Mouse (Mus musculus) embryonic facial prominence, embryonic 10.5 days (tissue): ENCODE data around the gene Cadm1. TPM values are rescaled to one million over a fixed set of nuclear protein-coding genes. Genes with fewer than 3 reads are reported as not detected.

Experiments used
- DNase-seq: peaks from one replicate; pipeline ENCODE4 v3.0.0-alpha.2; 2017; ENCODE audit warnings: low spot score
- H3K27ac ChIP-seq: fragments of 300-500 bp; sonication (generic); replicated peaks from 2 replicates; pipeline ENCODE4 v1.5.1; 2016; ENCODE audit warnings: mild to moderate bottlenecking
- H3K27me3 ChIP-seq: fragments of 300-500 bp; sonication (generic); replicated peaks from 2 replicates; pipeline ENCODE4 v1.6.1; 2016; ENCODE audit warnings: low read depth, mild to moderate bottlenecking; ENCODE audit not compliant: poor library complexity, severe bottlenecking
- H3K36me3 ChIP-seq: fragments of 300-500 bp; sonication (generic); replicated peaks from 2 replicates; pipeline ENCODE4 v1.6.1; 2016; ENCODE audit warnings: mild to moderate bottlenecking, moderate library complexity
- H3K4me1 ChIP-seq: fragments of 300-500 bp; sonication (generic); 2 replicates; pipeline ENCODE4 v1.6.1; 2016
- H3K4me3 ChIP-seq: fragments of 300-500 bp; sonication (generic); 2 replicates; pipeline ENCODE4 v1.5.1; 2016; ENCODE audit warnings: mild to moderate bottlenecking, moderate library complexity
- H3K9me3 ChIP-seq: fragments of 300-500 bp; sonication (generic); 2 replicates; pipeline ENCODE4 v1.6.1; 2016; ENCODE audit warnings: mild to moderate bottlenecking
- WGBS: fragments of 180-500 bp; shearing (Covaris S2); methylation state at CpG from one replicate; pipeline ENCODE4 v1.1.7; 2016; 5-methylcytosine and 5-hydroxymethylcytosine counted together
- polyA plus RNA-seq: library from polyadenylated mRNA; unstranded; fragments of >200 nt; fragmentation: Nextera tagmentation; extraction: Ambion mirVana; gene quantifications from 2 replicates; pipeline ENCODE4 v1.2.1, GENCODE M21; 2016

Cadm1 gene
- polyA plus RNA-seq, 1 experiment from 2014 or later: 120 TPM

DNA sequence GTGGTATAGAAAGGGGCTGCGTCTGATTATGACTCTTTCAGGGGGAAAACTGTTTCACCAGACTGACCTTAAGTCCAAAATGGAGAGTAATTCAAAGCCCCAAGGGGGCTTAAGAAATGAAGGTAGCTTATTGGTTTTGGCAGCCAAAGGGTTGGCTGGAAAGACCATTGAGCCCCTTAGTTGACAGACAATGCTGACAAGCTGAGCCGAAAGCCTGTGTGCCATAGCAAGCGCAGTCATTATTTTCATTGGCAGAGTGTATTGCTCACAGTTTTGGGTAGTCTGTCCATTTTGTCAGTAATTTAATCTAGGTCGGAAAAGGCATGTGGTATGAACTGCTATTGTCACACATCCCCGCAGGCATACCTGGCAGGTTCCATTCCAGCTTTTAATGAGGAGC, 56.2 kb downstream of the Cadm1 start:
- no peak for DNase-seq
- no peak overlapping the region for H3K27ac ChIP-seq
- no peaks in the 10 kb centered on the region for H3K9me3 ChIP-seq
- WGBS: 68% methylated on average over 5 of the region's 5 CpGs
- no peaks in the 10 kb centered on the region for H3K36me3 ChIP-seq
- H3K4me1 ChIP-seq: peaks cover 30% of the 10 kb centered on the region
- H3K4me3 ChIP-seq: no peak overlapping the region
- H3K27me3 ChIP-seq: no peaks in the 10 kb centered on the region

DNA sequence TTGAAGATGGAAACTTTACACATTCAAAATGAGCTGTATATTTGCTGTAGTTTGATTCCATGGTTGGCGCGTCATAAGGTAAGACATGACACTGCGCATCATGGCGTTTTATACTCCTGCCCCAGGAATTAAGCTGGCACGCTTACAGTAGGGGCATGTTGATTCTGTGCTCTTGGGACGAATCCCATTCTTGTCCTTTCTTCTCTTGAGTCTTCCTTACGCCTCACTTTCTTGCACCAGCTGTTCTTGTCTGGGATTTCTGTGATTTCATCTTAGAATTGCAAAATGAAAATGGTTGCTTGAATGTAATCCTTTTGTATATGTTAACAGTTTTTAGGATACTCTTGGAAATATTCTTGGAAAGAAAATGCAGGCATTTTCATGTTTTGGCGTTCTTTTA, 56.9 kb downstream of the Cadm1 start:
- Histone ChIP-seq H3K36me3 (no peaks in the 10 kb centered on the region), H3K27ac (no peak overlapping the region), H3K27me3 (no peaks in the 10 kb centered on the region), H3K9me3 (no peaks in the 10 kb centered on the region), H3K4me1 (peaks cover 30% of the 10 kb centered on the region), H3K4me3 (no peak overlapping the region)
- no peak for DNase-seq
- WGBS: 89% methylated on average over 8 of the region's 8 CpGs

DNA sequence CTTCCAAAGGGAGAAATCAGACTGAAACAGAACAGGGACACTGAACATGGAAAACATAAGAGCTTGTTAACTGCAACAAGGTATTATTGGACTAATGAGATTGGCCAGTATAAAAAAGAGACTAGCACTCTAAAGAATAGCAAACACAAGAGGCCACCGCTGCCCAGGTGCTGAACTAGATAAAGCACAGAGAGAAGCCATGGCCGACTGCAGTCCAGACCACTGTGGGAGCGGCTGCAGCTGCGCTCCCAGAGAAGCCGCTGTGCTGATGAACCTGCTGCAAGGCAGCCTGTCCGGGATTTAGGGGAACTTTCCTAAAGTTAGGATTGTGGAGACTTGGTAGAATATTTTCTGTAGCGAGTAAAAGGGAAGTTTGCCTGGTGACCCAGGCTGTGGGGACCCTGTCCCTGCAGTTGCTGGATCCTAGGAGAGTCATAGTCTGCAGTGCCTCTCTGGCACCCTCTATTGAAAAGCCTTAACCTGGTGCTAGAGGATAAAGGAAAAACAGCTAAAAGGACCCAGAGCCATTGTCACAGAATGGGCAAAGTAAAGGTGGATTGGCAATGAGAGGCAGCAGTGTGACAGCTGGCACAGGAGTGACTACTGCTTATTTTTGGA, 57.7 kb downstream of the Cadm1 start:
- WGBS: 59% methylated on average over 7 of the region's 7 CpGs
- Histone ChIP-seq H3K4me1 (peaks cover 30% of the 10 kb centered on the region), H3K4me3 (no peak overlapping the region), H3K27ac (no peak overlapping the region), H3K9me3 (no peaks in the 10 kb centered on the region), H3K27me3 (no peaks in the 10 kb centered on the region), H3K36me3 (no peaks in the 10 kb centered on the region)
- DNase-seq: no peak

DNA sequence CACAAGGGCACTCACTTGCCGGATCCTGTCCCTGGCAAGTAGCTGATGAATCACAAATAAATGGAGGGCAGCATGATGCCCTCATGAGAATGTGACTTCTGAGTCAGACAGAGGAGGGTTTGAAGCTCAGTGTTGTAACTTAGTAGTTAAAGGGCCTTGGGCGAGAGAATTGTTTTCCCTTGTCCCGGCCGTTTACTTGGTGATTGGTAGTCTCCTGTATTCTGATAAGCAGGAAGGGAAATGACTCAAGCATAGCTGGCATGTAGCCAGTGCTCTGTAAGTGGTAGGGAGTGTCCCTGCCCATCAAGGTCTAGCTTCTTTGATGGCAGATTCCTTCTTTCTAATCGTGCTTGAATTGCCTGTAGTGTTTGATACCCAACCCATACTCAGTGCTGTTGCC, 59.9 kb downstream of the Cadm1 start:
- 80% methylated on average over 5 of the region's 5 CpGs for WGBS
- H3K4me3 ChIP-seq: no peak overlapping the region

DNA sequence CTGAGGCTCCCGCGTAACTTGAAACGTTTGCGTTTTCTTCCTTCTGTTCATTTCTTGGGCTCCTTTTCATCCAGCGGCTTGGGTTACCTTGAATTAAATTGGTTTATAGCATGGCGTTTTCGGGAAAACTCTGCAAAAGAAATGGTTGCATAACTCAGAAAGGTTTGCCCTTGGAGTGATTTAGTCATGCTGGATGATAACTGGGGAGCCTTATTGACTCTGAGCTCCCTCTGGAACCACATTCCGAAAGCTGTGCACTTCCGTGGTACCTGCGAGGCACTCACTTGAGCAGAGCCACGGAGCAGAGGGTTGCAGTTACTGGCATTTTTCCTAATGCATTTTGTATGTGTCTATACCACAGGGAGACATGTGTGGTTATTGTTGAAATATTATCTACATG, 71.6 kb downstream of the Cadm1 start:
- Histone ChIP-seq H3K27me3 (no peaks in the 10 kb centered on the region), H3K27ac (no peak overlapping the region), H3K4me3 (no peak overlapping the region), H3K9me3 (no peaks in the 10 kb centered on the region), H3K4me1 (peaks cover 14% of the 10 kb centered on the region), H3K36me3 (no peaks in the 10 kb centered on the region; the same call in 1 of the 2 replicates)
- no peak for DNase-seq
- WGBS: 85% methylated on average over 11 of the region's 11 CpGs

More for the DNA sequence above, 59.9 kb downstream of the Cadm1 start:
- H3K9me3 ChIP-seq: no peaks in the 10 kb centered on the region
- no peak overlapping the region for H3K27ac ChIP-seq
- H3K4me1 ChIP-seq: peaks cover 20% of the 10 kb centered on the region
- H3K36me3 ChIP-seq: no peaks in the 10 kb centered on the region
- DNase-seq: no peak
- no peaks in the 10 kb centered on the region for H3K27me3 ChIP-seq

DNA sequence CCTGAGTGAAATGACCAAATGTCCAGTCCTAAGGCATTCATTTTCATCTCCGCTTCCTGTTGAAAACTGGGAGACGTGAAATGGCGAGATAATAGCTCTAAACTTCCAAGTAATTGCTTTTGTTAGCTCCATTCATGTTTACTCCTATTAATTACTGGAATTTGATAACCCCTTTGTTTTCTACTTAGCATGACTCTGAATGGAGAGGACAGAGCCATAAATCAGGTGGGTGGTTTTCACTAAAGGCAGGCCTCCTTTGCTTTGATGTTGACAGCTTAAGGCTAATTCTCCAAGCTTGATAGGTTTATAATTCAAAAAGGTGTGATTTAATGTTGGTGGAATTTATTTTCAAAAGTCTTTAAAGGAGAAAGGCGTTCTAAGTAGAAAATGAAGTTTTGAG, 74.0 kb downstream of the Cadm1 start:
- Histone ChIP-seq H3K27ac (no peak overlapping the region), H3K4me3 (no peak overlapping the region), H3K4me1 (peaks cover 27% of the 10 kb centered on the region), H3K36me3 (no peaks in the 10 kb centered on the region; the same call in 1 of the 2 replicates), H3K27me3 (no peaks in the 10 kb centered on the region), H3K9me3 (no peaks in the 10 kb centered on the region)
- no peak for DNase-seq
- 61% methylated on average over 4 of the region's 4 CpGs for WGBS

DNA sequence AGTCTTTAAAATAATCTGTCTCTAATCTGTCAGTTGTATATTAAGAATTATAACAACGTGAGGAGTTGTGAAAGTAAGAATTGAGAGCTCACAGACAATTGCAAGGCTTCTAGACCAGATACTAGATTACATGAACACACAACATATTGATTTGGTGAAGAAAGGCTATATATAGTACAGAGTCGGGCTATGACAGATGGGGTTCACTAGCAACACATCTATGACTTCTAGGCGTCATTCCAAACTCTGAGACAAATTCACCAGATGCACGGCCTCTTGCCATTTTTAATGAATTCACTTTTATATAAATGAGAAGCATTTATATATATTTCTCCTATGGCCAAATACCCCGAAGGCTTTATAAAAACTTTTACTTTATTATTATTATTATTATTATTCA, 75.7 kb downstream of the Cadm1 start:
- DNase-seq: no peak
- no peaks in the 10 kb centered on the region for H3K27me3 ChIP-seq
- peaks cover 41% of the 10 kb centered on the region for H3K4me1 ChIP-seq
- 92% methylated on average over 5 of the region's 5 CpGs for WGBS
- H3K4me3 ChIP-seq: no peak overlapping the region
- H3K9me3 ChIP-seq: no peaks in the 10 kb centered on the region
- H3K36me3 ChIP-seq: no peaks in the 10 kb centered on the region
- no peak overlapping the region for H3K27ac ChIP-seq

DNA sequence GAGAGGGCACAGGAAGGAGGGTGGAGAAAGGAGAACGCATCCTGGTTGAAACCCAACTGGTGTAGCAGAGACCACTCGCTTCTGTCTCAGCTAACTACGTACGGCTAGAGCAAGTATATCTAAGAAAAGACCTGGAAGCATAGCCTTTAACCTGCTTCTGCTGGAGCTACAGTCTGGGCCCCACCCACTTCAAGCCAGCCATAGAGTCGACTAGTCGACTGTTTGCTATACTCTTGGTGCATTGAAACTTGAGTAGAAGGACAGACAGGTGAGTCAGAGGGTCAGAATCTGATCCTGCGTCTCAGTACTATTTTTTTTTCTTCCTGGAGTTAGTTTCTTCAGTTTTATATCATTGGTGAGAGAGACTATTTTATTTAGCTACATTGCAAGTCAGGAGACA, 78.5 kb downstream of the Cadm1 start:
- DNase-seq: no peak
- Histone ChIP-seq H3K4me3 (no peak overlapping the region), H3K9me3 (no peaks in the 10 kb centered on the region), H3K27me3 (no peaks in the 10 kb centered on the region), H3K36me3 (no peaks in the 10 kb centered on the region), H3K27ac (no peak overlapping the region), H3K4me1 (peaks cover 61% of the 10 kb centered on the region)
- WGBS: 67% methylated on average over 7 of the region's 7 CpGs

DNA sequence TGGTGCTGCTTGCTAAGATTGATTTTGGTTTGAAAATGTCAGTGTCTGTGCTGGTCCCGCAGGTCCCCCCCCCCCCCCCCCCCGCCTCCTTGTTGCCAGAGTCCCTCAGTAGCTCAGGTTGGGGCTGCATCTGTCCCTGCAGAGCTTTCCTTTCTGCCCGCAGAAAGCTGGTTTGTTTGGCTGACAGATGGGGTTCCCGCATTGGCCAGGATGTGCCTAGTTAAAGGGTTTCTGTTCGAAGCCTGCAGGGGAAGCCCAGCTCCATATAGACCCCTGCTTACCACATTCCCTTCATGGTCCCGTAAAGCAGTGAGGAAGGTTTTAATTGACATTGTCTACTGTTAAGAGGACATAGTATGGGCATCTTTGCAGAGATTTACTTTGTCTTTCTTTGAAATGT, 78.9 kb downstream of the Cadm1 start:
- no peak for DNase-seq
- 58% methylated on average over 6 of the region's 6 CpGs for WGBS
- H3K4me3 ChIP-seq: no peak overlapping the region
- no peaks in the 10 kb centered on the region for H3K9me3 ChIP-seq
- no peaks in the 10 kb centered on the region for H3K27me3 ChIP-seq
- H3K36me3 ChIP-seq: no peaks in the 10 kb centered on the region
- no peak overlapping the region for H3K27ac ChIP-seq
- H3K4me1 ChIP-seq: peaks cover 59% of the 10 kb centered on the region

DNA sequence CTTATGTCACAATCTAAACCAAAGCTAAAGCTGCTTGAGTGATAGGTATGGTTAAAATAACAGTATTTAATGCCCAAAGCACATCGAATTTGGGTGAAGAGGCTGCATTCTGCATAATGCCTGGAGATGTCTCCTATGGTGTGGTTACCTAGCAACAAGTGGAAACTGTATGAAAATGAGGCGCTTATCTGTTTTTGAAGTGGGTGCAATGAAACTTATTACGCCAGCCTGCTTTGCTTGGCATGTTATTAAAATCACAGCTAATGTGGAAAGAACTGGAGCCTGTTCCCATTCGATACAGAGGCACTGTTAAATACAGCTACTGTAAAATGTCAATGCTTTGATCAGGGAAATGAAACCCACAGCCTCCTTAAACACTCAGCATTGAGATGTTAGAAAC, 79.5 kb downstream of the Cadm1 start:
- 87% methylated on average over 4 of the region's 4 CpGs for WGBS
- H3K36me3 ChIP-seq: no peaks in the 10 kb centered on the region
- DNase-seq: no peak
- no peak overlapping the region for H3K27ac ChIP-seq
- peaks cover 59% of the 10 kb centered on the region for H3K4me1 ChIP-seq
- H3K27me3 ChIP-seq: no peaks in the 10 kb centered on the region
- H3K9me3 ChIP-seq: no peaks in the 10 kb centered on the region
- no peak overlapping the region for H3K4me3 ChIP-seq

DNA sequence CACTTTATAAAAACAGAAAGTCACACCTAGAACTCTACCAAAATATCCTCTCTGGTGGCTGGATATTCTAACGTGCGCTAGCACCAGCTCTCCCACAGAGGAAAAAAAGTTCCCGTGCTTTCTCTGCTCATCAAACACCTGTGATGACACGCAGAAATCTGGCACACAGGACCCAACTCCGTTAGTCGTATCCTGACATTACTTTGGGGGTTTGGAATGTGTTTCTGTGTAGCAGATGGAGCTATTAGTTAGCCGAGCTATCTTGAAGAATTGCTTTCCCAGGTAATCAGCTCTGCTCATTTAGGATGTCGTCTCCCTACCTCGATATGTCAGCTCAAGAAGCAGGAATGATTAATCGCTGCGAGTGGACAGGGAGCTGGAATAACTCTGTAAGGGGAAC, 80.3 kb downstream of the Cadm1 start:
- Histone ChIP-seq H3K36me3 (no peaks in the 10 kb centered on the region), H3K4me3 (no peak overlapping the region), H3K27me3 (no peaks in the 10 kb centered on the region), H3K4me1 (peaks cover 59% of the 10 kb centered on the region), H3K9me3 (no peaks in the 10 kb centered on the region), H3K27ac (no peak overlapping the region)
- DNase-seq: no peak
- WGBS: 81% methylated on average over 11 of the region's 11 CpGs

DNA sequence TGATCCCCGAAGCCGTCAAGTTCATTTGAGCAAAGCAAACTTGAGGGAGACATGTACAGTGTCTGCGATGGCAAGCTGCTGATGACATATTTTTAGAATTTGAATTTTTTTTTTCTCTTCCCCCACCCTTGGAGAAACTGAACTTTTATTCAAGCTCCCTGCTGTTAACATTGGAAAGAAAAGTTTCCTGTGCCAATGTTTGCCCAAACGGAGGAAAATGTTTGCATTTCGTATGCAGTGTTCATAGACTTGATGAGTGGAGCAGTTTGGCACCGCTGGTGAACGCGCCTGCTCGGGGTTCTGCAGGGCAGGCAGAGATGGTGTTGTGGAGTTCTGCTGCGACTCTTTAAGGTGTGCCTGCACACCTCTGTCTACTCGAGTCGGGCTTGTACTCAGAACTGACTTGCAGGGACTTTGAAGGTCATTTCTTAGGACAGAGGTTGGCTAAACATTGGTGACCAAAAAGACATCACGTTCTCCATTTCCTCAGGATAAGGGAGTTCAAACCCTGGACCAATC, 83.0 kb downstream of the Cadm1 start:
- H3K36me3 ChIP-seq: no peaks in the 10 kb centered on the region
- peaks cover 62% of the 10 kb centered on the region for H3K4me1 ChIP-seq
- no peak overlapping the region for H3K4me3 ChIP-seq
- WGBS: 87% methylated on average over 13 of the region's 13 CpGs
- no peaks in the 10 kb centered on the region for H3K9me3 ChIP-seq
- no peak overlapping the region for H3K27ac ChIP-seq
- H3K27me3 ChIP-seq: no peaks in the 10 kb centered on the region
- no peak for DNase-seq

DNA sequence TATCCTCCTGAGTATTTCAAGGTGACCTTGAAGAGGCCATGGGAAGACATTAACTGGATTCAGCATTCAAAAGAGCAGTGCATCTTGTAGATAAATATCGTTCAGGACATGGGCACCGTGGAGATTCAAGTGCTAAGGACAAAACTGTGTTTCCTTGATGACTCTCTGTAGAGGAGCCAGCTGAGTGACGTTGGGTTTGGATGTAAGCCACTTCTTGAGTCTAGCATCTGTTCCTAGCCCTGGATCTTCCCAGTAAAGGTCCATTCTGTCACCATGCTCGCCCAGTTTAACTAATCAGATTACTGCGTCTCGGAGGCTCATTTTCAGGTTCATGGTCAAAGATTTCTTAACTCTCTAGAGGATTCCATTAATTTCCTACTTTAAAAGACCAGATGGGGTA, 85.1 kb downstream of the Cadm1 start:
- Histone ChIP-seq H3K9me3 (no peaks in the 10 kb centered on the region), H3K27me3 (no peaks in the 10 kb centered on the region), H3K27ac (no peak overlapping the region), H3K4me1 (peaks cover 53% of the 10 kb centered on the region), H3K36me3 (no peaks in the 10 kb centered on the region), H3K4me3 (no peak overlapping the region)
- 76% methylated on average over 6 of the region's 6 CpGs for WGBS
- DNase-seq: no peak
